9 mouse cellular contexts compared by ENCODE assay signal in the genomic region with DNA sequence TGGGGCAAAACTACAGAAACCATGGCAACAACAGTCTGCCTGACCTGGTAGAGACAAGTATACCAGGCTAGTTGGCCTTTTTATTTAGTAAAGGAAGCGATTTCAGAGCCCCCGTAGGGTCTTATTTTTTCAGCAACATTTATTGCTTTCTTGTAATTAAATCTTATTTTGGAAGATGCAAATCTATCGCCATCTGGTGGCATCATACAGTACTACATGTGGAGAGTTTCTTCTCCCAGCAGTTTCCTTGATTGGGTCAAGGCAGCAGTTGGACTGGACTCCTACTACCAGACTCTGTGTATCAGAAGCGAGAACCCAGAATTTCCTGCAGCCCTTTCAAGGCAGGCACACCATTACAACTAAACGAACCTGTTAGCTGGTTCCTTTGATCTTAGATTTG. TPM values are rescaled to one million over a fixed set of nuclear protein-coding genes. Genes with fewer than 3 reads are reported as not detected.
DNase-seq lines count a peak whose midpoint lies in the region; ATAC-seq and TF ChIP-seq lines count a peak whose summit lies in the region.
"Had no signal": no experiment of that assay in that cellular context is flagged by ENCODE, and none has a peak within 500 bp of the region (broad histone marks: within the 10 kb centered on the region; RNA-seq: fewer than 3 reads in every experiment).

No protein-coding gene starts in this region.

- ATAC-seq in kidney, embryonic 15.5 days (replicated peaks; ENCODE audit: low FRiP score), result no peak
- ATAC-seq in G1E (ENCODE audit: extremely low read depth, insufficient number of reproducible peaks, low FRiP score, poor library complexity, severe bottlenecking), result no peak

- no peaks in the 10 kb centered on the region for H3K36me3 ChIP-seq in kidney, embryonic 15.5 days
- H3K36me3 ChIP-seq in G1E (replicated peaks), result no peaks in the 10 kb centered on the region
- H3K36me3 ChIP-seq: midbrain, embryonic 12.5 days had no signal

- intact Hi-C loops in heart, postnatal 14 days (cut with DNase I), result loop anchor here (2.0 to 10.0 kb wide), 3 partner anchors 68 to 242 kb away; partner anchors contain the start of gene Plbd2
- intact Hi-C loops in left cerebral cortex, postnatal 10 days (cut with DNase I), result loop anchor here (5.0 kb wide), 1 partner anchor 124 kb away; no protein-coding TSS in a partner anchor

- H3K4me3 ChIP-seq in kidney, embryonic 15.5 days (replicated peaks), result no peak overlapping the region
- no peak overlapping the region for H3K4me3 ChIP-seq in G1E (ENCODE audit: low read depth, low read length)
- H3K4me3 ChIP-seq: midbrain, embryonic 12.5 days had no signal

- TF ChIP-seq CTCF in G1E (IDR thresholded peaks at IDR 0.05; ENCODE audit: low read depth, low read length), result peak; percentile 52

- H3K4me1 ChIP-seq in kidney, embryonic 15.5 days, result no peaks in the 10 kb centered on the region
- peaks cover 9% of the 10 kb centered on the region for H3K4me1 ChIP-seq in G1E (ENCODE audit: insufficient read depth, low read depth, low read length)
- H3K4me1 ChIP-seq: midbrain, embryonic 12.5 days had no signal

- peaks cover 21% of the 10 kb centered on the region; the same call in 1 of the 2 replicates for H3K27me3 ChIP-seq in kidney, embryonic 15.5 days
- H3K27me3 ChIP-seq in G1E (ENCODE audit: insufficient read depth, low read length), result peaks cover 17% of the 10 kb centered on the region
- H3K27me3 ChIP-seq: midbrain, embryonic 12.5 days had no signal

- DNase-seq in kidney, adult 11 months, result peak; percentile 23
- DNase-seq in G1E (ENCODE audit: low spot score), result no peak
- DNase-seq in c-Kit-negative CD71-positive TER-119-positive erythroid progenitor cells, embryonic 14.5 days (ENCODE audit: low read depth, low spot score), result peak; percentile 16
- DNase-seq in heart, postnatal 14 days, result peak; percentile 42 to 72
- DNase-seq in left cerebral cortex, postnatal 10 days (ENCODE audit: extremely low spot score in 1 of 2, low spot score in 2 of 2), result peak; percentile 49 to 68
- DNase-seq in right cerebral cortex, adult 2 months (ENCODE audit: low spot score in 2 of 2), result peak; percentile 75 to 78
- DNase-seq in gastrocnemius, postnatal 25 days, result no peak

- WGBS in kidney, embryonic 15.5 days, result 2% methylated on average over 5 of the region's 5 CpGs

- H3K27ac ChIP-seq in kidney, embryonic 15.5 days, result no peak overlapping the region
- H3K27ac ChIP-seq: midbrain, embryonic 12.5 days had no signal

- H3K9me3 ChIP-seq in kidney, embryonic 15.5 days (replicated peaks), result no peaks in the 10 kb centered on the region
- no peaks in the 10 kb centered on the region for H3K9me3 ChIP-seq in G1E (replicated peaks)
- H3K9me3 ChIP-seq: midbrain, embryonic 12.5 days had no signal

- no peak overlapping the region for H3K9ac ChIP-seq in kidney, embryonic 15.5 days
- H3K9ac ChIP-seq: midbrain, embryonic 12.5 days had no signal

- H3K4me2 ChIP-seq in kidney, embryonic 15.5 days, result no peak overlapping the region
- H3K4me2 ChIP-seq: midbrain, embryonic 12.5 days had no signal

RNA-seq across cellular contexts. Expression of gene Oas2, which starts 3.2 kb away (rescaled TPM):
- polyA plus RNA-seq in kidney, embryonic 15.5 days (2015; fragmentation: Nextera tagmentation; extraction: Ambion mirVana), result 0.36 and 0.50 TPM in 2 replicates
- total RNA-seq in G1E (2014; fragmentation: Nextera tagmentation) (1.7 and 3.5 TPM in 2 replicates), G1E (2017) (2.3 and 2.4 TPM in 2 replicates)
- polyA plus RNA-seq in G1E (2012), result 0.11 and 0.15 TPM in 2 replicates
- under 1 TPM; 0.26 to 0.37 TPM for total RNA-seq in heart, postnatal 14 days (2021)
- under 1 TPM in 1 of 2 experiments, not detected in 1; 0.28 TPM for total RNA-seq in left cerebral cortex, postnatal 10 days (2021)
- total RNA-seq in gastrocnemius, postnatal 25 days (2021), result under 1 TPM; 0.21 to 0.28 TPM

RNA-seq across cellular contexts. Expression of gene Oas3, which starts 31.0 kb away (rescaled TPM):
- polyA plus RNA-seq in kidney, embryonic 15.5 days (2015; fragmentation: Nextera tagmentation; extraction: Ambion mirVana), result 0.15 and 0.18 TPM in 2 replicates
- total RNA-seq in G1E (2014; fragmentation: Nextera tagmentation) (0.97 and 2.0 TPM in 2 replicates), G1E (2017) (0.60 and 0.76 TPM in 2 replicates)
- 0.26 and 0.28 TPM in 2 replicates for polyA plus RNA-seq in G1E (2012)
- under 1 TPM in 1 of 2 experiments, not detected in 1; 0.20 TPM for total RNA-seq in heart, postnatal 14 days (2021)
- under 1 TPM in 1 of 2 experiments, not detected in 1; 0.06 TPM for total RNA-seq in left cerebral cortex, postnatal 10 days (2021)
- not detected for total RNA-seq in gastrocnemius, postnatal 25 days (2021)

RNA-seq across cellular contexts. Expression of gene Dtx1, which starts 34.7 kb away (rescaled TPM):
- polyA plus RNA-seq in kidney, embryonic 15.5 days (2015; fragmentation: Nextera tagmentation; extraction: Ambion mirVana), result 7.5 and 8.5 TPM in 2 replicates
- total RNA-seq in G1E (2014; fragmentation: Nextera tagmentation), result not detected in 2 replicates
- 0.05 and 0.06 TPM in 2 replicates for total RNA-seq in G1E (2017)
- polyA plus RNA-seq in G1E (2012), result 0.03 and 0.09 TPM in 2 replicates
- total RNA-seq in heart, postnatal 14 days (2021), result 1 to 10 TPM; 1.3 to 3.1 TPM
- total RNA-seq in left cerebral cortex, postnatal 10 days (2021), result 10 to 100 TPM; 84.4 to 90.4 TPM
- total RNA-seq in gastrocnemius, postnatal 25 days (2021), result under 1 TPM; 0.61 to 0.91 TPM

RNA-seq across cellular contexts. Expression of gene Oas1e, which starts 48.9 kb away (rescaled TPM):
- polyA plus RNA-seq in kidney, embryonic 15.5 days (2015; fragmentation: Nextera tagmentation; extraction: Ambion mirVana), result not detected in 2 replicates
- total RNA-seq in G1E (2014; fragmentation: Nextera tagmentation), result not detected in 2 replicates
- total RNA-seq in G1E (2017), result 0.12 TPM in 1 of 2 replicates, not detected in the other
- polyA plus RNA-seq in G1E (2012), result not detected in 2 replicates
- not detected for total RNA-seq in heart, postnatal 14 days (2021)
- not detected for total RNA-seq in left cerebral cortex, postnatal 10 days (2021)
- total RNA-seq in gastrocnemius, postnatal 25 days (2021), result not detected
- polyA plus RNA-seq: midbrain, embryonic 12.5 days had no signal

Comparison
In these comparisons a context has a peak if more than half of its experiments do, and no peak if none do; other contexts are left out.
1. DNase-seq: peak in kidney, adult 11 months (single experiment), c-Kit-negative CD71-positive TER-119-positive erythroid progenitor cells, embryonic 14.5 days (single experiment), heart, postnatal 14 days (2 of 2), left cerebral cortex, postnatal 10 days (2 of 2) and right cerebral cortex, adult 2 months (2 of 2); none in G1E (single experiment) and gastrocnemius, postnatal 25 days (single experiment).
2. RNA of gene Dtx1, which starts 34.7 kb away (total RNA-seq): 84.4 to 90.4 TPM in left cerebral cortex, postnatal 10 days; 1.3 to 3.1 TPM in heart, postnatal 14 days, 0.61 to 0.91 TPM in gastrocnemius, postnatal 25 days and 0.05 to 0.06 TPM in G1E; every median in the first group is over 10 times any median in the second.